Mouse (Mus musculus): ENCODE results near the gene Mlec.
"Not testable (repeated sequence)": the region's sequence is repeated elsewhere in the genome, so short reads cannot be mapped to it uniquely, and the experiment has no call there.

The Mlec gene

GRCm38 (mm10) chr5:115120978-115121377 is 37.0 kb downstream of the Mlec start:
- no peak for DNase-seq

GRCm38 (mm10) chr5:115118961-115119570 is 38.9 kb downstream of the Mlec start, which contains the start of gene Acads:
Gene Acads (minus strand): TSS chr5:115119346.
- DNase-seq = peak; percentile 70

- no peak for DNase-seq
Observed at GRCm38 (mm10) chr5:115117467-115117866, 40.5 kb downstream of the Mlec start.

- DNase-seq = no peak
Observed at GRCm38 (mm10) chr5:115116426-115116825, 41.6 kb downstream of the Mlec start.

- DNase-seq = no peak
Observed at GRCm38 (mm10) chr5:115114501-115114900, 43.5 kb downstream of the Mlec start.

GRCm38 (mm10) chr5:115113244-115113643 is 44.7 kb downstream of the Mlec start:
- DNase-seq = no peak

GRCm38 (mm10) chr5:115111156-115111555 is 46.8 kb downstream of the Mlec start:
- no peak for DNase-seq

GRCm38 (mm10) chr5:115103253-115103652 is 54.7 kb downstream of the Mlec start:
- DNase-seq = not testable (repeated sequence)

- DNase-seq = no peak
Observed at GRCm38 (mm10) chr5:115102231-115102630, 55.7 kb downstream of the Mlec start.

GRCm38 (mm10) chr5:115100473-115100872 is 57.5 kb downstream of the Mlec start:
- DNase-seq = no peak

GRCm38 (mm10) chr5:115099991-115100390 is 58.0 kb downstream of the Mlec start:
- DNase-seq = no peak

GRCm38 (mm10) chr5:115099530-115099929 is 58.4 kb downstream of the Mlec start:
- DNase-seq = no peak

- DNase-seq = no peak
Observed at GRCm38 (mm10) chr5:115098195-115098594, 59.8 kb downstream of the Mlec start, which contains the start of gene Gm10401. Gene Gm10401 (minus strand): TSS chr5:115098295.

Measured in right cerebral cortex, postnatal 25 days (tissue).